Mouse (Mus musculus): ENCODE data around the gene Pde4d.

The Pde4d gene

DNA sequence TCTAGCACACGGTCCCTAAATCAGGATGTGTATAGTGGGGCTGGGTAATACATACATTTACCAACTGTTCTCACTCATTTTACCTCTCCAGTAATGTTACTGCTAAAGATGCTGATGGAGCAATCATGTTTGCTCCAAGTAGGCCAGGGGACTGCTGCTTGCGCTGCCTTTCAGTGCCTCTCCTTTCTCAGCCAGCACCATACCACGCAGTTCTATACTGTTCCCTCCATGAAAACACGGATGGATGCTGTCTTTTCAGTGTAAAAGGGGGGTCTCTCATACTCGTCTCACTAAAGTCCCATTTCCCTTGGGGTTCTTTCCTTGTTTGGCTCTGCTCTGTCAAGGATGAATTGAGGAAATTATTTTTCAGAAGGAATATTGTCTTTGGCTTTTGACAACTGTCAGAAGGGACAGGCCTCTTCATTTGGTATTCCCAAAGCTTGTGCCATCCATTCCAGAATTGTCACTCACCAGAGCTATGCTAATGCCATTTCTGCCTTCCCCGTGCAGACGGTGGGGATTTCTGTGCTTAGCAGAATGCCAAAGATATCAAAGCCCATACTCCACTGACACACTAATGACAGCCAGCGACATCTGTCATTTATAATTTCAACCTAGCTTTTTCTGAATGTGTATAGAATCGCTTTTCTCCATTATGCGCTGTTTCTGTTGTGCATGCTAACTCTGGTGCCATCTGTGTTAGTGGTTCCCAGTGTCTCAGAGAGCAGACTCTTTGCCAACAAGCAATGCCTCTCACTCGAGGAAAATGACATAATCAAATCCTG lies 1099.2 kb downstream of the Pde4d start:
- in situ Hi-C loops (cut with MboI, MseI) = loop anchor here (5.0 kb wide), 1 partner anchor 312 kb away; no protein-coding TSS in a partner anchor

DNA sequence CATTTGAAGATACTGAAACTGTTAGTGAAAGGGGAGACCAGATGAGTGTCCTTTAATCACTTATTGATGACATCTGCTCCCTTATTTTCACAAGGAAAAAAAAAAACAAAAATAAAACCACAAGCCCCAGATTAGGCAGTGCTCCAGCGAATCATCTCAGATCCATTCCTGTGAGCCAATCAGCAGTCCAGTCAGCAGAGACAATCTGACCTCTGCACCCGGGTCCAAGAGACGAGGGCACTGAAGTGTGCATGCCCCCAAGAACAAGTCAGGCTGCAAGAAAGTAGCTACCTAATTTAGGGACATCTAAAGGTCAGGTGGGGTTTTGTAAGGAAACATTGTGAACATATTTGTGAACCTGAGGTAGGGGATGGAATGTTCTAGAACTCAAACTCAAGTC lies 1102.1 kb downstream of the Pde4d start:
- in situ Hi-C loops (cut with MboI, MseI) = loop anchor here (5.0 to 10.0 kb wide), 2 partner anchors 210 to 1327 kb away; no protein-coding TSS in a partner anchor

DNA sequence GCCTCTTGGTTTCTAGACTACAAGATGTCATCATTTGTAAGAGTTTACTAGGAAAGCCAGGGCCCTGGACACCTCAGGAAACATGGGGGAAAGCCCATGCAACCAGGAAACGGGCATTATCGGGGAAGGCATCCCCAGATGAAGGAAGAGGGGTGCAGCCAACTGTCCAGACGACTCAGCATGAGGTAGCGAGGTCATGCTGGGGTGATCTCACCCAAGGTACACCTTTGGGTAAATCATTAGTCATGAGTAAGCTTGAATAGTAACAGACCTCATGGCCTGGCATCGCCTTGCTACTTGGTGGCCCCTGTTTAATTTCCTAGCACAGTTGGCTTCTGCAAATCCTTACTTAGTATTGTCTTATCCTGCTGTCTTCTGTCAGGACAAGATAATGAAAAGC lies 1105.8 kb downstream of the Pde4d start:
- in situ Hi-C loops (cut with MboI, MseI) = loop anchor here (10.0 kb wide), 1 partner anchor 1331 kb away; no protein-coding TSS in a partner anchor

DNA sequence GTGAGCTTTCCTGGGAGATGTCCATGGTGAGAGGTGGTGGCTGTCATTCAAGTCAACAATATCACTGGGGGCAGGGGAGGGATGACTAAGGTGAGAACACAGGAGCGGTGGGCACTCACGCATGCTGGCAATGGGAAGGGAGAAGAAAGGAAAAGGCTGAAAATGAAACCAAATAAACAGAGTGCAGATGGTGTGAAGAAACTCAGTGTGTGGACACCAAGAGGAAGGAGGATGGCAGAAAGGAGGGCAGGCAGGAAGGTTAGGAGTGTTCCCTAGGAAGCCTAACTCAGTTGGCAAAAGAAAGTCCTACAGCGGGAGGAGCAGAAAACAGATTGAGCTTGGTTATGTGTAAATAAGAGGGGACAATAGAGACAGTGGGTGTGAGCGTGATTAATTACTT lies 1107.1 kb downstream of the Pde4d start:
- in situ Hi-C loops (cut with MboI, MseI) = loop anchor here (10.0 kb wide), 1 partner anchor 1332 kb away; no protein-coding TSS in a partner anchor

DNA sequence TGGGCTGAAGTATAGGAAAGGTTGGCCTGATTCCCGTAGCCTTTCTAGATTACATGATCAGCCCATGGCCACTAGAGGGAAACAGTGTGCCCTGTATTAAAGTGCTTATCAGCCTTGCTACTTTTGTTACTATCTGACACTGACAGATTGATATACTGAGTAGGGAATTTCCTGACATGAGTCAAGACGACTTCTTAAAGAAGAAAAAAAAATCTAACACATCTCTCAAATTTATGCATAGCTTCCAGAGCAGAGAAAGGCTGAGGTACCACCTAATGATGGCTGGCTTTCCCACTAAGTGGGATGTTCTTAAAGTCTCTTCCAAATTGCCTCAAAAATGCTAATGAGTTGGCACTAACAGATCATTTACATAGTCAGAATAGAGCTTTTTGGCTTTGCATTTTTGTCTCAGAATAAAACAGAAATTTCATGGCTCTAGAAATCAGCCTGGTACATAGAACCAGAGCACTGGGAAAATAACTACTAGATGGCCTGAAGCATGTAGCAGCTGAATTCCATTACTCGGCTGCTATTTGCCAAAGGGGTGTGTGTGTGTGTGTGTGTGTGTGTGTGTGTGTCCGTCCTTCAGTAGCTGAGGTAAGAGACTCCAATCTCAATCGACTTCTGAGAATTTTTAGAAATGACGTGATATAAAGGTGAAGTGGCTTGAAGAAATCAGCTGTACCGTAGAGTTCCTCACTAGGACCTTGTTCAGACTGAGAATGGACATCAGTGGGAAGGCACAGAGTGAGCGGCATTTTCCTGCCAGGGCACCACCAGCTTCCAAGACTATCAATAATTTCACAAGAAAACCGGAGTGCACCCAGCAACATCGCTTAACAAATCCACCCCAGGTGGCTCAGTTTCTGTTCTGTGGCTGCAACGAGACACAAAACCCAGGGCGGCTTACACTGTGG lies 1108.9 kb downstream of the Pde4d start:
- in situ Hi-C loops (cut with MboI, MseI) = loop anchor here (10.0 kb wide), 1 partner anchor 1334 kb away; no protein-coding TSS in a partner anchor

DNA sequence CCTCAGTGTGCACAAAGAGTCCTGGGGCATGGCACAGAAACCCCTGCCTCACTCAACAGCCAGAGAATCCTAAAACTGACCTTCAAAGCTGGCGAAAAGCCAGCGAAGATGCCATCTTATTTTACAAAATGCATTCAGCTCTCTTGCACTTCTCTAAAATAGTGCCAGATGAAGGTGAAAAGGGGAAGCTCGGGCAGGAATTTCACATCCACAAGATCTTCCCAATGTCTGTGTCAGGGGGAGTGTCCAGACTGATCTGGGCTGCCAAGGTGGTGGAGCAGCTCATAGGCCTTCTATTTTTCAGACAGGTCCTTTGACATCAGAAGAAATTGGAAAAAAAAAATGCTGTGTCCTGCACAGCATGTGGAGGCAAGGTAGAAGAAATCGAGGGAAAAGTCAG lies 1110.5 kb downstream of the Pde4d start:
- in situ Hi-C loops (cut with MboI, MseI) = no loop called here

DNA sequence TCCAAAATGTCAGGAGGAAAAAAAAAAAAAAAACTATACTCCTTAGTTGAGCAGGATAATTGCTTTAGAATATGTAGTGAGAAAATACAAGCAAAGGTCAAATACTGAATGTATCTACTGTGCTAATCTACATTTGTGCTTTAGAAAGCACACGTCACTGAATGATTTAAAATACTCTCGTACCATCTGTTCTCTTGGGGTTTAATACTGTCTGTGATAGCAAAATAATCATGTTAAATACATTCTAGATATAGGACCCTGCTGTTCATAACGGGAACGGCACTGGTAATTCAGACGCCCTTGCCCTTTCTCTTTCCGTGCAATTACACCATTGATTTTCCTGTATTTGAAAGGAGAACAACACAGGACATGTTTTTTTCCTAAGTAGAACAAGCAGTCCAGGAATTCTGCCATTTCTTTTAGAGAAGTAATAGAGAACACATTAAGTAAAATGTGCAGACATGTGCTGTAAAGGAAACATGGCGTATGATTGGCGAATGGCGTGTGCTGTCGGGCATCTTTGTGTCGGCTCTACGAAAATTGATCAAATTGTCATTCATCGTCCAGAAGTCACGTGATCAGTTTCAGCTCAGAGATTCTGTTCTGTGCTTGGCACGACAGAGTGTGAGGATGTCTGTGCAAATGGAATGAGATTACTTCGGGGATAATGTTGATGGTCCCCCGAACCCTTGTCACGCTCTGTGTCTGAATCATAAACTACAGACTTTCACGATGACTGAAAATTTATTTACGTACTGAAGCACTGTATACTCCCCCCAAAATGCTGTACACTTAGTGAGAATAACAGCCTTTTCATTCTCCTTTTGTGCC lies 1119.1 kb downstream of the Pde4d start:
- in situ Hi-C loops (cut with MboI, MseI) = no loop called here

DNA sequence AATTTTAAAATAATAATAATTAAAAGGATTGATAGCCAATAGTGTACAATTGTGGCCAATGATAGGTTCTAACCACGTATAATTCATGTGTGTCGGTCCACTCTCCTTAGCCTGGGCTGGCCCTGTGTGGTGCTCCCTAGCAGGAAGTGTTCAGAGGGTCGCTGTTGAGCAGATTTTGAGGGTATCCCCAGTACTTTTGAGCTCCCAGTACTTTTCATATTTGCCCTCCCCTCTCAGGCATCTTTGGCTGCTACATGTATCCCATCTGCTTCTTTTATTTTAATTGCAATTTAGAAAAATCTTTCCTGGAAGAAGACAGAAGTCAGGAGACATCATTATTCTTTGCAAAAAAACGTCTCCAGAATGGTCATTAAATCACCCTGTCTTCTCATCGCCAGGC lies 1119.7 kb downstream of the Pde4d start:
- in situ Hi-C loops (cut with MboI, MseI) = no loop called here

DNA sequence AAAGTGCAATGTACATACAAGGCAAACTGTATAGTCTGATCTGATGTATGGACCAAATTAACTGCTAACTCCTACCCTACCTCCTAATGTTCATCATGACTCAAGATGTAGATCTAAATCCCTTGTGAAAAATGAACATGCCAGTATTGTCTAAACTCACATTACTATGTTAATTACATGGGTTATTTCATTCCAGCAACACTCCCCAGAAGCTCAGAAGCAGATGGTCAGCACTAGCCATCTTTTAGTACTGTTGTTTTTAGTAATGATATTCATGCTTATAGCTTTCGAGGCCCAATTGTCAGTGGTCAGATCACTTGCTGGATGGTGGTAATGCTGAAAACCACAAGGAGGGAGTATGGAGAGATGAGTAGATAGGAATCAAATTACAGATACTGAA lies 1127.0 kb downstream of the Pde4d start:
- in situ Hi-C loops (cut with MboI, MseI) = no loop called here

DNA sequence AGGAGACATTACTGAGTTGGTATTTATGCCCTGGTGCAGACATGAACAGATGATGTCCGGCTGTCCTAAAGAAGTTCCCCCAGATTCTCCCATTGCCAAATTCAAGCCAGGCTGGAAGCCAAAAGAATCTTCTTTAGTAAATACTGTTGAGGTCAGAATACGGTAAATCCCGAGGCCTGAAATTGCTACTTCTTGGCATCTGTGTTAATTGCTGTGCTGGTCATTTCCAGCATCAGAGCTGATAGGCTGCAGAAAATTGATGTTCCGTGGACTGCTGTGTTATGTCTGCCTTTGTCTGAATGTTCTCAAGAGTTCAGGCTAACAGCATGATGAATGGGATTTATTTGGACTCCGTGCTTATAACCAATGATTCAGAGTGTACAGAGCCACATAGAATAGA lies 1127.7 kb downstream of the Pde4d start:
- in situ Hi-C loops (cut with MboI, MseI) = no loop called here

DNA sequence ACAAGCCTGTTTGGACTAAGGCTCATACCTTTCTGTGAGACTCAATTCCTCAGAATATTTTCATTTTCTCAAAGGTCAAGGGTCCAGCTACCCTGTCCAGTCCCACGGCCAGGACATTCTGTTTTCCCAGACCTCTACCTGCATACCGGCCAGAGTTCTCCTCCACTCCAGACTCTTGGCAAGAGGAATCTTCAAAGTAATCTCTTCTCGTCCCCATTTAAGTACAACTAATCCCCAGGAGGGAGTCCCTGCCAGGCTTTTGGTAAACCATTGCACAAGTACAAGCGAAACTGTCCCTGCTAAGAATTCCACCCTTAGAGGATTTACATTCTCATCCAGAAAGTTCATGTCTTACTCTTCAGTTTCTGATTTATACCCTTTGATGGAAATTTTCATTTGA lies 1128.2 kb downstream of the Pde4d start:
- in situ Hi-C loops (cut with MboI, MseI) = no loop called here

DNA sequence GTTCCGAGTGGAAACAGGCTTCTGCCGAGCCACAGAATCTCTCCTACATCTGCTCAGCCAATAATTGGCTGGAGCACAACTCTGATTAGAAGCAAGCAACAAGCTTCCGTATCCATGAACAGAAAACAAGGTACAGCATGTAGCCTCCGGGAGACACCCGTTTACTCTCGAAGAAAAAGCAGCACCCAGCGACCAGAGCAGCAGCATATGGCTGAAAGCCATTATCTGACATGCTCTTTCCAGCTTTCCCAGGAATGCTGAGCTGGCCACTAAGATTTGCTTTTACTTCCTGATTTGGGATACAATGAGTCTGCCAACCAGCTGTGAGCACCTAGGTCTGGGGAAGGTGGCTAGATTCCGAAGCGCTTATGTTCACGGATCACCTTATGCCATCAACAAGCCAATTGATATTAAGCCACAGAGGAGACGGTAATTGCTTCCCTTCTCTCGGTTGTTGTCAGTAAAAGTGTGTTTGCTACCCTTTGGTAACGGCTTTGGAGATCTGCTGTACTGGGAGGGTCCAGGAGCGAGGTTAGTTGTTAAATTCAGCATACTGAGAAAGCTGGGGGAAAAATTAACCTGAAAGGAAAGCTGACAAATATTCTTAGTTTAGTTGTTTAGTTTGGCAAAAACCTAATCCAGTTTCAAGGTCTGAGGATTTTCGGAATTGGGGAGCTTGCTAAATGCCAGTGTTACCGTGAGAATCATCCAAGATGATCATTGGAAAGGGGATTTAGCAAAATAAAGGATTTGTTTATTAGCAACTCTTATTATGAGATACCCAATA lies 1131.7 kb downstream of the Pde4d start:
- in situ Hi-C loops (cut with MboI, MseI) = no loop called here

DNA sequence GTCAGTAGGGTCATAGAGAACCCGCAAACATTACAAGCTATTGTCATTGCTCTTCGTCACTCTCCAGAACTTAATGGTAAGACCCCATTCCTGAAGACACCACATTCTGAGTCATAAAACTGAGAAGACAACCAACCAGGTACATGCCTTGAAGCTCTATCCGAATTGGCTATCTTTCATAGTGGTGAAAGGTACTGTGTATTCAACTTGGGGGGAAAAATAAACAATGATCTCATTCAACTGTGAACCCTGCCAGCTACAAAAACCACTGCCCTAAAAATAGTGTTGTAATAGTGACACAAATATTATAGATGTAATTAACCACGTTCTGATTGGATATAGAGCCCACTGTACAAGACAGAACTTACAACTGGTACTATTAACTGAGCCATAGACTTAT lies 1140.3 kb downstream of the Pde4d start:
- in situ Hi-C loops (cut with MboI, MseI) = no loop called here

DNA sequence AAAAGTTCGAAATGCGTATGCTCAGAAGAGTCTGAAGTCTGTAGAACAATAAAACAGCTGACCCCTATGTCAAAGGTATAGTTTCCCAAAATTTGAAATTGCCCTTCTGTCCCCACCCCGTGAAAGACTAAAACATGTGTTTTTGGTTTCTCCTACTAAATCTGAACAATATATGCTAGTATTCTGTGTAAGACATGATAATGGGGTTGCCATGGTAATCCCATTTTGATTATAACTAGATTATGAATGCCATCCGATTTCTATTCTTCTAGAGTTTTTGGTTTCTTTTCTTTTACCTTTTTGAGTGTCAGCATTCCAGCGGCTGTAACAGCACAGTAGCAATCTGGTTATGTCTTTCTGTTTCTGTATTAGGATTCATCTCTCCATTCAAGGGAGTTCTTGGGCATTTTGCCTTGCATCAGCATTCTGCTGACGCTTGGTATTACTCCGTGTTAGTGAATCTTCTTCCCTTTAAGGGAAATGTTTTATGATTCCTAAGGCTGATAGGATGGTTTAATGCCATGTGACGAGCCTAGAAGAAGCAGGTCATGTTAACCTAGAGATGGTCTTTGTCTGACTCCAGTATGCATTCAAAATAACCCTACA lies 1142.5 kb downstream of the Pde4d start:
- in situ Hi-C loops (cut with MboI, MseI) = no loop called here

DNA sequence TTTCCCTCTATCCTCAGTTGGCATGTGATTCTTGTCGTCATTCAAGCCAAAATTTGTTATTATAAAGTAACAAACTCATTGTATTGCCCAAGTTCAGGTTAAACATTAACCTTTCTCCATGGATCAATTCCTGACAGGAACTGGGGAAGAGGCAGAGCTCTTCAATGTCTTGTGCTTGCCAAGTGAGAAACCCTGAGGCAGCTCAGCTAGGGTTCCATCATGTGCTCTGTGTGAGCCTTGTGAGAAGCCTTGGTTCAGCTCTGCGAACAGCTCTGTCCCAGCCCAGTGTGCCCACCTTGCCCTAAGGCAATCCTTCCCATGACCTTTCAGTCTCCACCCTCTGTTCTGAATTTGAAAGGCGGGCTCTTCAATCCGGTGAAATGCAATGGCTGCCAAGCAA lies 1150.0 kb downstream of the Pde4d start:
- in situ Hi-C loops (cut with MboI, MseI) = no loop called here

DNA sequence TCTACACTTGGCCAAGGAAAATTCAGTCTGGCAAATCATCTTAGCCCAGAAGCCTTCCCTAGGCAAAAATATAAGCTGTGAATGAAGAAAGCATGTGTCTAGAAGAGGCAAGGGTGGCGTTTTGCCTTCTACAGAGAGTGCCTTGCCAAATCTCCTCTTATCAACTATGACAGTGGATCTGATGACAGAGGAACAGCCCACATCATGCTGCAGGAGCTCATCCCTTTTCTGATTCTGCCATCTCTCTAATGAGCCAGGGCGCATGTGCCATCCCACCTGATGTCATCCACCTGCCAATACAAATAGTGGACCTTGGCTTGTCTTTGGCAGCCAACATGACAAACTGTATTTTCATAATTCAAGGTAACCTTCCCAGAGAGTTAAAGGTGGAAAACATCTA lies 1154.3 kb downstream of the Pde4d start:
- in situ Hi-C loops (cut with MboI, MseI) = no loop called here

DNA sequence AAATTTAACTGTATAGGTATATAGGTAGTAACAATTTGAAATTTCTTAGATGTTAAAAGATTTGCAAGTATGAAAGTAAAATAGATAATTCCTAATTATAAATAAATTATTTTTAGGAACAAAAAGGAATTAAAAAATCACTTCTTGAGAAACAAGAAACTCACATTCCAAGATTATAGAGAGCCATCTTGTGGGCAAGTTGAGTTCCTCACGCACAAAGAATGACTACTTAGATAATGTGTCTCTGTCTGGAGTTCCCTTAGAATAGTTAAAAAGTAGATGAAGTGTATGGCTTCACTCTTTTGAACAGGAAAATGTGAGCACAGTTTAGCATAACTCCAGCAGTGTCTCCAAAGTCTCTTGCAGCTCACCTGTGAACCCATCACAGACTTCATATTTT lies 1155.4 kb downstream of the Pde4d start:
- in situ Hi-C loops (cut with MboI, MseI) = no loop called here

DNA sequence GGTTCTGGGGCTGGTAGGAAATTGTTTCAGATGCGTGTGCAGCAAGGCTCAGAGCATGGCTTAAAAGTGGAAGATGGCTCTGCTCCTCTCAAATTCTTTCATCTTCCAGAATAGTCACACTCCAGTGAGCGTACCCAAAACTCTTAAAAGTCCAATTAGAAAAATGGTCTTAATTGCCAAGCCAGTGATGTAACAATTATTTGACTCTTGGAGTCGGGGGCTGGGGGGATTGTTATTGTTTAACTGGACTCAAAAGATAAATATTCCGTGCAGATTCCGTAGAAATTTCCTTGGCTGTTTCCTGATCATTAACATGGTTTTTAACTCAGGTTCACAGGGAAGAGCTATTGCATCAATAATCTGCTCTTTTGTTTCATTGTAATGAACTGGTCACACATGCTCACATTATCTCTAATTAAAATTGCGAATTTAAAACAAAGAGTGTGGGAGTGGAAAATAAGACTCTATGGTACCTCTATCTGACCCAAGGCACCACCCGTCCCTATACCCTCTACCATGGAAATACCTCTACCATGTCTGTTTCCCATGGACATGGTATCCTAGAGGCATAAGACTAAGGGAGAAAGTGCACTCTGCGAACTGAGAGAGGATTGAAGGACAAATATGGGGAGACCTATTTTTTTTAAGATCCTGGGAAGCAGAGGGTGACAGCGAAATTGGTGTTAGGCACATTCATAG lies 1159.5 kb downstream of the Pde4d start:
- in situ Hi-C loops (cut with MboI, MseI) = no loop called here

DNA sequence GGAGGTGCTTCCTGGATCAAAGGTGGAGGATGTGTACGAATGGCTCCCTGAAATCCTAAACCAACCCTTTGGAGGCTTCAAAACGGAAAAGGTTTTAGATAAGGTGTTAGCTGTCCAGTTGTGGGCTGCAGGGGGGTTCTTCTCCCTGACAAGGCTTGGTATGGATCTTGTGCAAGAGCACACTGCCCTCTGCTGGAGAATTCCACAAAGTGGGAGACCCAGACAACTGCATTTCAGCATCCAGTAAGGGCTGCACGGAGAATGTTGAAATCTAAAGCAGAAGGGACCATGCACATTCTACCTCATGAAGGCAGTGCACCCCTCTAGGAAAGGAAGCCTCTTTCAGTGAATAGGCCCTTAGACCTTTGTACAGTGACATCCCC lies 1160.0 kb downstream of the Pde4d start:
- in situ Hi-C loops (cut with MboI, MseI) = no loop called here

DNA sequence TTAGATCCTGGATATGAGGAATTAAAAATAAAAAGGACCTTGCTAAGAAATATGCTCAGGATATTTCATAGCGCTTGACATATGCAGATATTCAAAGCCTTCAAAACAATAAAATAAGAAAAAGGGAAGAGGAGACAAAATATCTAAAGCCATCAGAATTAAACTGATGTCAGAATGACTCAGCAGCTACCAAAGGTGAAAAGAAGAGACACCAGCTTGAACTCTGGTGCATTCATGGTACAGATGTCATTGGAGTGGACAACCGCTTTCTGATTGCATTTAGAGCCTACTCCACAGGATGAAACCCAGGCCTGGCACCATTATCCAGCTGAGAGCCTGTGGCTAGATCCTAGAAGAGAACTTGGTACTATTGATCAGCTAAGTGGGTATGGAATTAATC lies 1161.0 kb downstream of the Pde4d start:
- in situ Hi-C loops (cut with MboI, MseI) = no loop called here

All from regulatory T cell (primary cell).